Mouse (Mus musculus) neural tube, embryonic 14.5 days (tissue): ENCODE results near the gene Gm26938. TPM values are rescaled to one million over a fixed set of nuclear protein-coding genes. Genes with fewer than 3 reads are reported as not detected.

Experiments
- ATAC-seq: fragments of 200-750 bp; cut with Nextera tagmentation; 2 replicates; pipeline ENCODE4 v1.8.0; 2017; ENCODE audit warnings: low read depth, mild to moderate bottlenecking, moderate TSS enrichment, moderate library complexity
- H3K27ac ChIP-seq: fragments of 300-500 bp; sonication (generic); 2 replicates; pipeline ENCODE4 v1.5.1; 2014; ENCODE audit warnings: low read depth, mild to moderate bottlenecking, control low read depth, low read length, moderate library complexity, mixed read lengths
- H3K27me3 ChIP-seq: fragments of 300-500 bp; sonication (generic); 2 replicates; pipeline ENCODE4 v1.6.1; 2014; ENCODE audit warnings: low read length; ENCODE audit not compliant: control insufficient read depth, insufficient read depth
- H3K36me3 ChIP-seq: fragments of 300-500 bp; sonication (generic); 2 replicates; pipeline ENCODE4 v1.6.1; 2014; ENCODE audit warnings: low read length, mixed read lengths; ENCODE audit not compliant: control insufficient read depth, insufficient read depth
- H3K4me1 ChIP-seq: fragments of 300-500 bp; sonication (generic); 2 replicates; pipeline ENCODE4 v1.6.1; 2014; ENCODE audit warnings: low read length; ENCODE audit not compliant: control insufficient read depth, insufficient read depth
- H3K4me2 ChIP-seq: fragments of 300-500 bp; sonication (generic); 2 replicates; pipeline ENCODE4 v1.6.1; 2014; ENCODE audit warnings: mild to moderate bottlenecking, low read depth, low read length, control low read depth
- H3K4me3 ChIP-seq: fragments of 300-500 bp; sonication (generic); 2 replicates; pipeline ENCODE4 v1.5.1; 2014; ENCODE audit warnings: low read depth, low read length, control low read depth, mixed read lengths
- H3K9ac ChIP-seq: fragments of 300-500 bp; sonication (generic); replicated peaks from 2 replicates; pipeline ENCODE4 v1.6.1; 2014; ENCODE audit warnings: low read depth, mild to moderate bottlenecking, control low read depth, low read length, mixed read lengths
- H3K9me3 ChIP-seq: fragments of 300-500 bp; sonication (generic); 2 replicates; pipeline ENCODE4 v1.6.1; 2016; ENCODE audit warnings: low read length; ENCODE audit not compliant: control insufficient read depth
- WGBS: fragments of 180-500 bp; shearing (Covaris S2); extraction: QIAGEN DNeasy Blood & Tissue Kit; methylation state at CpG from one replicate; pipeline ENCODE4 v1.1.7; 2014; 5-methylcytosine and 5-hydroxymethylcytosine counted together
- microRNA-seq: library from miRNA; unstranded; fragments of <30 nt; microRNA quantifications from one replicate; pipeline ENCODE4, GENCODE M21; 2016
- polyA plus RNA-seq: library from polyadenylated mRNA; unstranded; fragments of >200 nt; fragmentation: Nextera tagmentation; extraction: Ambion mirVana; gene quantifications from 2 replicates; pipeline ENCODE4 v1.2.1, GENCODE M21; 2014

Gm26938 gene
- polyA plus RNA-seq, 1 experiment from 2014 or later = not detected

GRCm38 (mm10) chr5:139764296-139764695, 61.9 kb downstream of the Gm26938 start:
- Histone ChIP-seq H3K4me3 (no peak overlapping the region), H3K9ac (no peak overlapping the region), H3K27me3 (no peaks in the 10 kb centered on the region), H3K27ac (no peak overlapping the region), H3K36me3 (peaks cover 80% of the 10 kb centered on the region), H3K9me3 (no peaks in the 10 kb centered on the region), H3K4me2 (no peak overlapping the region), H3K4me1 (no peaks in the 10 kb centered on the region)
- no peak for ATAC-seq
- 74% methylated on average over 11 of the region's 11 CpGs for WGBS

- WGBS = 88% methylated on average over 16 of the region's 16 CpGs
- H3K36me3 ChIP-seq = peaks cover 71% of the 10 kb centered on the region
- H3K27me3 ChIP-seq = no peaks in the 10 kb centered on the region
- H3K4me3 ChIP-seq = no peak overlapping the region
- H3K9ac ChIP-seq = no peak overlapping the region
- no peak overlapping the region for H3K27ac ChIP-seq
- no peaks in the 10 kb centered on the region for H3K4me1 ChIP-seq
- no peaks in the 10 kb centered on the region for H3K9me3 ChIP-seq
- no peak overlapping the region for H3K4me2 ChIP-seq
- no peak for ATAC-seq
These were observed 68.1 kb downstream of the Gm26938 start for GRCm38 (mm10) chr5:139758096-139758495.

Small RNA genes lying within 50 kb of the gene (microRNA-seq; reads per million reads assigned to microRNA genes)
- not detected for gene Mir7037

Other genes starting within 250 kb of the Gm26938 start
- gene Micall2, start 90.1 kb downstream of the Gm26938 start, polyA plus RNA-seq = 9.1 and 9.4 TPM in 2 replicates
- 35.4 and 39.6 TPM in 2 replicates for gene Ints1, start 50.7 kb downstream of the Gm26938 start, polyA plus RNA-seq
- 5.7 and 8.9 TPM in 2 replicates for gene Mafk, start 34.9 kb downstream of the Gm26938 start, polyA plus RNA-seq
- gene Tmem184a, start 6.5 kb downstream of the Gm26938 start, polyA plus RNA-seq = 0.23 TPM in 1 of 2 replicates, not detected in the other
- 71.1 TPM in 2 replicates for gene Psmg3, start 478 bp upstream of the Gm26938 start, polyA plus RNA-seq
- 4.7 and 5.1 TPM in 2 replicates for gene Elfn1, start 81.5 kb upstream of the Gm26938 start, polyA plus RNA-seq